Mouse (Mus musculus) C2C12 (cell line): ENCODE data around the gene Tnfaip8l1.

Source experiments
- CEBPB ChIP-seq: IDR thresholded peaks from one replicate; pipeline ENCODE4 v1.6.1; 2011; ENCODE audit warnings: low read depth, mild to moderate bottlenecking, control low read depth, moderate library complexity
- CTCF ChIP-seq: IDR thresholded peaks from one replicate; pipeline ENCODE4 v1.5.1; 2011; ENCODE audit not compliant: control insufficient read depth, insufficient read depth, insufficient read length
- FOSL1 ChIP-seq: IDR thresholded peaks from one replicate; pipeline ENCODE4 v1.8.0; 2011; ENCODE audit warnings: mild to moderate bottlenecking, low read length; ENCODE audit not compliant: poor library complexity, insufficient read depth, severe bottlenecking
- MYOG ChIP-seq: IDR thresholded peaks from one replicate; pipeline ENCODE4 v1.6.1; 2011; ENCODE audit not compliant: control insufficient read depth, insufficient read length; ENCODE audit errors: extremely low read depth
- USF1 ChIP-seq: IDR thresholded peaks from one replicate; pipeline ENCODE4 v1.6.1; 2011; ENCODE audit warnings: low read depth, mild to moderate bottlenecking, control low read depth, moderate library complexity

DNA sequence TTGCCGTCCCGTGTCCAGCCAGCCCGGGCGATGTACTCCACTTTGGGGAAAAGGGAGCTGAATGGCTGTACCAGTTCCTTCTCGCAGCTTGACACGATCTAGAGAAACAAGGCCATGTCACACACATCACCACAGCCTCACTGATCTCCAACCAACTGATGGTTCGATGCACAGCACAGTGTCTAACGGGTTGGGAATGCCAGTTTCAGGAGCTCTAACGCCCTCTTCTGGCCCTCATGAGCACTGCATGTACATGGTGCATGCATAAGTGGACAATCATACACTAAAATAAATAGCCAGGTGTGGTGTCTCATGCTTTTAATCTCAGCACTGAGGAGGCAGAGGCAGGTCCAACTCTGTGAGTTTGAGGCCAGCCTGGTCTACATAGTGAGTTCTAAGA, 38.3 kb downstream of the Tnfaip8l1 start:
- no peak for TF ChIP-seq CTCF
- no peak for TF ChIP-seq CEBPB
- TF ChIP-seq USF1 = no peak
- TF ChIP-seq MYOG = no peak
- TF ChIP-seq FOSL1 = no peak
